Mouse (Mus musculus) lung, postnatal 0 days (tissue): Measurements from ENCODE around the gene Sipa1l2. TPM values are rescaled to one million over a fixed set of nuclear protein-coding genes. Genes with fewer than 3 reads are reported as not detected.

Experiments used
- ATAC-seq: fragments of 200-750 bp; cut with Nextera tagmentation; 2 replicates; pipeline ENCODE4 v1.8.0; 2017; ENCODE audit warnings: moderate library complexity
- DNase-seq: peaks from one replicate; pipeline ENCODE4 v3.0.0-alpha.2; 2016; ENCODE audit warnings: low spot score
- H3K27ac ChIP-seq: fragments of 300-500 bp; sonication (generic); 2 replicates; pipeline ENCODE4 v1.5.1; 2014; ENCODE audit warnings: antibody characterized with exemption, mild to moderate bottlenecking, low read length, mixed read lengths
- H3K27me3 ChIP-seq: fragments of 300-500 bp; sonication (generic); replicated peaks from 2 replicates; pipeline ENCODE4 v1.6.1; 2014; ENCODE audit warnings: low read length, mixed read lengths; ENCODE audit not compliant: insufficient read depth
- H3K36me3 ChIP-seq: fragments of 300-500 bp; sonication (generic); 2 replicates; pipeline ENCODE4 v1.6.1; 2014; ENCODE audit warnings: low read length, mixed read lengths; ENCODE audit not compliant: insufficient read depth
- H3K4me1 ChIP-seq: fragments of 300-500 bp; sonication (generic); 2 replicates; pipeline ENCODE4 v1.6.1; 2014; ENCODE audit warnings: antibody characterized with exemption, low read depth, low read length, mixed read lengths; ENCODE audit not compliant: insufficient read depth
- H3K4me2 ChIP-seq: fragments of 300-500 bp; sonication (generic); replicated peaks from 2 replicates; pipeline ENCODE4 v1.6.1; 2014; ENCODE audit warnings: low read depth, mild to moderate bottlenecking, low read length, moderate library complexity, mixed read lengths
- H3K4me3 ChIP-seq: fragments of 300-500 bp; sonication (generic); 2 replicates; pipeline ENCODE4 v1.5.1; 2014; ENCODE audit warnings: low read depth, low read length
- H3K9ac ChIP-seq: fragments of 300-500 bp; sonication (generic); replicated peaks from 2 replicates; pipeline ENCODE4 v1.6.1; 2014; ENCODE audit warnings: low read depth, mild to moderate bottlenecking
- H3K9me3 ChIP-seq: fragments of 300-500 bp; sonication (generic); 2 replicates; pipeline ENCODE4 v1.6.1; 2016; ENCODE audit warnings: low read length, mixed read lengths
- CTCF ChIP-seq: IDR thresholded peaks from 2 replicates; pipeline ENCODE4 v1.5.1; 2016; ENCODE audit warnings: antibody characterized with exemption, mild to moderate bottlenecking
- EP300 ChIP-seq: IDR thresholded peaks from 2 replicates; pipeline ENCODE4 v1.6.1; 2016; ENCODE audit warnings: antibody characterized with exemption, mild to moderate bottlenecking, control low read depth
- WGBS: fragments of 180-500 bp; shearing (Covaris S2); extraction: QIAGEN DNeasy Blood & Tissue Kit; methylation state at CpG from one replicate; pipeline ENCODE4 v1.1.7; 2014; 5-methylcytosine and 5-hydroxymethylcytosine counted together
- polyA plus RNA-seq: library from polyadenylated mRNA; unstranded; fragments of >200 nt; fragmentation: Nextera tagmentation; extraction: Ambion mirVana; gene quantifications from 2 replicates; pipeline ENCODE4 v1.2.1, GENCODE M21; 2015

Sipa1l2 gene
- polyA plus RNA-seq, 1 experiment from 2014 or later = 9.4 TPM

GRCm38 (mm10) chr8:125375659-125376447 is 193.8 kb downstream of the Sipa1l2 start:
- Histone ChIP-seq H3K9ac (no peak overlapping the region), H3K27ac (no peak overlapping the region), H3K4me3 (no peak overlapping the region), H3K9me3 (no peaks in the 10 kb centered on the region), H3K27me3 (no peaks in the 10 kb centered on the region), H3K4me2 (no peak overlapping the region), H3K36me3 (no peaks in the 10 kb centered on the region), H3K4me1 (no peaks in the 10 kb centered on the region)
- 67% methylated on average over 8 of the region's 8 CpGs for WGBS
- no peak for DNase-seq
- no peak for TF ChIP-seq EP300
- no peak for TF ChIP-seq CTCF
- no peak for ATAC-seq

- DNase-seq = no peak
Observed at GRCm38 (mm10) chr8:125372596-125372995, 197.0 kb downstream of the Sipa1l2 start.

GRCm38 (mm10) chr8:125369491-125370236 is 199.9 kb downstream of the Sipa1l2 start:
- ATAC-seq = peak; percentile 60
- H3K4me2 ChIP-seq = no peak overlapping the region
- H3K9ac ChIP-seq = no peak overlapping the region

More at GRCm38 (mm10) chr8:125372596-125372995, 197.0 kb downstream of the Sipa1l2 start:
- Histone ChIP-seq H3K27me3 (no peaks in the 10 kb centered on the region), H3K4me3 (no peak overlapping the region), H3K27ac (no peak overlapping the region), H3K4me1 (peaks cover 6% of the 10 kb centered on the region), H3K9me3 (no peaks in the 10 kb centered on the region), H3K4me2 (no peak overlapping the region), H3K9ac (no peak overlapping the region), H3K36me3 (no peaks in the 10 kb centered on the region)
- TF ChIP-seq EP300 (no peak), CTCF (no peak)
- no peak for ATAC-seq
- WGBS = 78% methylated on average over 4 of the region's 4 CpGs

GRCm38 (mm10) chr8:125368341-125369035 is 201.1 kb downstream of the Sipa1l2 start:
- peaks cover 6% of the 10 kb centered on the region for H3K4me1 ChIP-seq
- H3K9me3 ChIP-seq = no peaks in the 10 kb centered on the region
- no peak overlapping the region for H3K9ac ChIP-seq
- H3K4me2 ChIP-seq = no peak overlapping the region
- H3K27ac ChIP-seq = no peak overlapping the region
- no peak for TF ChIP-seq CTCF
- no peak for TF ChIP-seq EP300
- DNase-seq (no peak), ATAC-seq (no peak)
- no peaks in the 10 kb centered on the region for H3K27me3 ChIP-seq
- 50% methylated on average over 4 of the region's 4 CpGs for WGBS
- H3K36me3 ChIP-seq = no peaks in the 10 kb centered on the region
- H3K4me3 ChIP-seq = no peak overlapping the region

More at GRCm38 (mm10) chr8:125369491-125370236, 199.9 kb downstream of the Sipa1l2 start:
- peaks cover 6% of the 10 kb centered on the region for H3K4me1 ChIP-seq
- TF ChIP-seq CTCF (no peak), EP300 (no peak)
- H3K27me3 ChIP-seq = no peaks in the 10 kb centered on the region
- no peaks in the 10 kb centered on the region for H3K9me3 ChIP-seq
- peak overlapping the region; percentile 27 for H3K27ac ChIP-seq
- H3K4me3 ChIP-seq = no peak overlapping the region
- WGBS = 42% methylated on average over 8 of the region's 8 CpGs
- no peaks in the 10 kb centered on the region for H3K36me3 ChIP-seq
- DNase-seq = peak; percentile 50

Other genes starting within 250 kb of the Sipa1l2 start
- gene Map10, start 100.0 kb upstream of the Sipa1l2 start, polyA plus RNA-seq = 3.6 and 3.7 TPM in 2 replicates
- gene Ntpcr, start 160.2 kb upstream of the Sipa1l2 start, polyA plus RNA-seq = 31.2 and 34.0 TPM in 2 replicates